Mouse (Mus musculus): ENCODE data around the gene Dnajc27. TPM values are rescaled to one million over a fixed set of nuclear protein-coding genes. Genes with fewer than 3 reads are reported as not detected.

Dnajc27 gene
- 82.4 and 87.4 TPM in 2 replicates for polyA plus RNA-seq (2012; rRNA removed)

DNA sequence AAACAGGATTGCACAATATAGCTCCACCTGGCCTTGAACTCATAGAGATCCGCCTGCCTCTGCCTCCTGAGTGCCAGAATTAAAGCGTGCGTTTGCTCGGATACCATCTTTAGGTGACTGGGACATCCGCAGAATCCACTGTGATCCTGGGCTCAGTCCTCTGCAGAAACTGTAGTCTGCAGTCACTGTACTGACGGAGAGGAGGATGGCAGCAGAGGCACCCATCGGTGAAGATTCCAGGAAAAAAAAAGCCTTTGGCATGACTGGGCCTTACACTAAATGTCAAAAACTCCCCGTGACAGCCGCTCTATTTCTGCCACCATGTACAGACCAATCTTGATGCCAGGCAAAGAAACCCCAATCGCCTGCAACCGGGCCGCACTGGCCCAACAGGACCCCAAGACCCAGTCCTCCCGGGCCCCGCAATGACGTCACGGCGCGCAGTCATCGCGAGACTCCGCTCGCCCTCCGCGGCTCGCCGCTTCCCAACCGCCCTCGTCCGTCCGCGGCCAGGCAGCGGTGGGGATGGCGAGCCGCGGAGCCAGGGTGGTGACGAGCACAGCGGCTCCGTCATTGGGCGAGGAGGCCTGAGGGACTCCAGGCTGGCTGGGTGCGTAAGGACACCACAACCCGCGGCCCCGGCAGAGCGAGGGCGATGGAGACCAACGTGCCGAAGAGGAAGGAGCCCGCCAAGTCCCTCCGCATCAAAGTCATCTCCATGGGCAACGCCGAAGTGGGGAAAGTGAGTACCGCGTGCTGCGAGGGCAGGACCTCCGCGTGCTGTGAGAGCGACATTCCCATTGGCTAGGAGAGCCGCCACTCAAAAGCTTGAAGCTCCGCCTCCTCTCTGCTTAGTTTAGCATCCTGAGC lies at the start of gene Dnajc27:
Dnajc27 (plus strand) TSS at position 452 of the 870 bp plus-strand sequence.
- TF ChIP-seq POLR2A (IDR thresholded peaks at IDR 0.05; ENCODE audit: extremely low read depth, insufficient read depth, low read length) = peak; percentile 71
- TF ChIP-seq CTCF (IDR thresholded peaks at IDR 0.05; ENCODE audit: extremely low read depth, insufficient read depth, low read length) = no peak
- H3K4me1 ChIP-seq (ENCODE audit: control insufficient read depth, insufficient read depth, low read length) = no peaks in the 10 kb centered on the region; the same call in none of the 2 replicates
- peak within 1 kb of the TSS; percentile 96 for H3K27ac ChIP-seq (ENCODE audit: insufficient read depth, low read length)
- peak within 1 kb of the TSS; percentile 62 for H3K4me3 ChIP-seq (ENCODE audit: insufficient read depth, low read length)

DNA sequence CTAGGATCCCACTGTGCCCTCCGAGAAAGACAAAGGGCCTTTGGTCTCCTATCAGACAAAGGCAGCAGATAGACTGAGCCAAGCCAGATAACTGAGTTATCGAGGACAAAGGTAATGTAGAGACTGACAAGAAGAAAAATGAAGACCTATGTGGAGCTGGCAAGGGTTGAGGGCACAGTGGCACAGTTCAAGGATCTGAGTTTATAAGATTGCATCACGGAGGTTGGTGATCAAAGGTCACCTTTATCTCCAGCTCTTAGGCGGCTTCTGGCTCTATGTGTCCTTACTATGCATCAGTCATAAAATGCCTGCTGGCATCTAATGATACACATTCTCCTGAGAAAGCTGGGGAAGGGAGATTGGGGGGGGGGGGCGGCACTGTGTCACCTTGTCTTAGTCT lies 46.2 kb upstream of the Dnajc27 start:
- no peak for TF ChIP-seq CTCF (IDR thresholded peaks at IDR 0.05; ENCODE audit: extremely low read depth, insufficient read depth, low read length)
- no peak for TF ChIP-seq POLR2A (IDR thresholded peaks at IDR 0.05; ENCODE audit: extremely low read depth, insufficient read depth, low read length)
- Histone ChIP-seq H3K27ac (ENCODE audit: insufficient read depth, low read length) (no peak overlapping the region), H3K4me3 (ENCODE audit: insufficient read depth, low read length) (no peak overlapping the region; the same call in 1 of the 2 replicates)

DNA sequence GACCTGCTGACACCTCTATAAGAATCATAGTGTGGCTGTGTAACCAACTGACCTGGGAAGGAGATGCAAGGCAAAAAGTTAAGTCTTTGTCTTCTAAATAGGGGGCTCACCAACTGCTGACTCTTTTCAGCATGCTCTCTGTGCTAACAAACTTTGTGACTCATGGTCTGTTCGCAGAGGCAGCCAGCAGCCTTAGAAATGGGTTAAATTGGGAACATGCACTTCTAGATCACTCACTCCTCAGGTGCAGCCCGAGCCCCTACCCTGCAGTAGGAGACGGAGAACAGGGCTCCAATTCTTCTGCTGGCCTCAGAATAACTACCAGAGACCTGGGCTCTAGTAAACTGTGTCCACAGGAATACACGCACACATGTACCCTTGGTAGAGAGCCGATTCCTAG lies 44.9 kb upstream of the Dnajc27 start:
- TF ChIP-seq CTCF (IDR thresholded peaks at IDR 0.05; ENCODE audit: extremely low read depth, insufficient read depth, low read length) = no peak
- TF ChIP-seq POLR2A (IDR thresholded peaks at IDR 0.05; ENCODE audit: extremely low read depth, insufficient read depth, low read length) = peak; percentile 42; the same call in 1 of the 2 replicates
- peak overlapping the region; percentile 83 for H3K27ac ChIP-seq (ENCODE audit: insufficient read depth, low read length)
- peak overlapping the region; percentile 85 for H3K4me3 ChIP-seq (ENCODE audit: insufficient read depth, low read length)
- peaks cover 8% of the 10 kb centered on the region; the same call in 1 of the 2 replicates for H3K4me1 ChIP-seq (ENCODE audit: control insufficient read depth, insufficient read depth, low read length)

More for the DNA sequence above, 46.2 kb upstream of the Dnajc27 start:
- H3K4me1 ChIP-seq (ENCODE audit: control insufficient read depth, insufficient read depth, low read length) = peaks cover 7% of the 10 kb centered on the region; the same call in 1 of the 2 replicates

DNA sequence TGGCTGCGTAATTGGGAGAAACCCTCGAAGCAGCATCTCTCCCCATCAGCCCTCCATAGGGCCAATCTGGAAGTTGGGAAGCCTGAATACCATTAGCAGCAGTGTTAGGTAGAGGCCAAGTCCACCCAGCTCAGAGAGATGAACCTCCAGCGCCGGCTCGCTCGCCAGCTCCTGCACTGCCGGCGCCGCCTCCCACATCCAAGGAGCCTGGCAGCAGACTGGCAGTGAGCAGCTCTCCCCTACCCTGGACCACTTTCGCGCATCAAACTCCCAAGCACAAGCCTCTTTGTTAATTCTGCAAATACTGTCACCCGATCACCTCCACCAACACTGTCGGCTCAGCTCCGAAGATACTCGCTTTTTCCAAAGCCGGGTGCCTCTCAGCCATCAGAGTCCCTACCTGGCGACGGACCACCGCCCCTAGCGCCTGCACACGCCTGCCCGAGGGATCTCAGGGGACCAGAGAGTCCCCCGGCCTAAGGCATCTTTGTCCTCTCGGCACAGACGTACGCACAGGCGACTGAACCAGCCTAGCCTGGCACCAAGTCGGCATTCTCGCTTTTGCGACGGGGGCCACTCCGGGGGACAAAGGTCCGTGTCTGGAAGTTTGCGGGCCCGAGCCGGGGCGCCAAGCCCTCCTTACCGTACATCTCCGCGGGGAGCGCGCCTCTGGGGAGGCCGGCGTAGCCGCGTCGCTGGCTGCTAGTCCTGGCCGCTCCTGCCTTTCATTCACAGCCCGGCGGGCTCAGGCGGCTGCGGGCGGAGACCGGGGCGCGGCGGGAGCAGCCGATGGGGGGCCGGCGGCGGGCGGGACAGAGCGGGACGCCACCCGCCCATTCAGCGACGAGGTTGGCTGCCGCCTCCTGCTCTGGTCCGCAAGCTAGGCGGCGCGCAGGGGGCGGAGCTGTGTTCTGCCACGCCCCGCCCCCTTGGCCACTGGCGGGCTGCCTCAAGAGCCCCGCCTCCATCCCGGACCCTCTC lies 44.0 kb upstream of the Dnajc27 start, which contains the start of gene Efr3b:
Efr3b (minus strand) TSS at position 855 of the 981 bp plus-strand sequence.
- TF ChIP-seq CTCF (IDR thresholded peaks at IDR 0.05; ENCODE audit: extremely low read depth, insufficient read depth, low read length) = no peak
- peak; percentile 17; the same call in 1 of the 2 replicates for TF ChIP-seq POLR2A (IDR thresholded peaks at IDR 0.05; ENCODE audit: extremely low read depth, insufficient read depth, low read length)
- H3K4me3 ChIP-seq (ENCODE audit: insufficient read depth, low read length) = peak within 1 kb of the TSS; percentile 85
- peak within 1 kb of the TSS; percentile 83 for H3K27ac ChIP-seq (ENCODE audit: insufficient read depth, low read length)
- H3K4me1 ChIP-seq (ENCODE audit: control insufficient read depth, insufficient read depth, low read length) = peaks cover 8% of the 10 kb centered on the region; the same call in 1 of the 2 replicates

DNA sequence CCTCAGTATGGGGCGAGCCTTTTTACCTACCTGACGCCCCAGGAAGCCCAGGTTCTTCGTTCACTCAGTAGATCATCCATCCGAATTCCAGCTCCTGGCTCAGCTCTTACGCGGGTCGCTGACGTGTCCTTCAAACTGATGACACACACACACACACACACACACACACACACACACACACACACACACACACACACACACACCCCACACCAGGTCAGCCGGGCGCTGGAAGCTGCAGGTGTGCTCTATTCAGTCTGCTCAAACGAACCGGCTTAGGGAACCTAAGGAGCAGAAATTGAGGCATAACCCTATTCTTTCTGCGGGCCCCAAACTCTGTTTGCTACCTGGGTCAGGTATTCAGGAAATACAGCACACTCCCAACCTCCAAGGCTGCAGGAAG lies 43.3 kb upstream of the Dnajc27 start:
- H3K27ac ChIP-seq (ENCODE audit: insufficient read depth, low read length) = no peak overlapping the region
- peaks cover 8% of the 10 kb centered on the region; the same call in 1 of the 2 replicates for H3K4me1 ChIP-seq (ENCODE audit: control insufficient read depth, insufficient read depth, low read length)
- no peak for TF ChIP-seq CTCF (IDR thresholded peaks at IDR 0.05; ENCODE audit: extremely low read depth, insufficient read depth, low read length)
- TF ChIP-seq POLR2A (IDR thresholded peaks at IDR 0.05; ENCODE audit: extremely low read depth, insufficient read depth, low read length) = no peak
- H3K4me3 ChIP-seq (ENCODE audit: insufficient read depth, low read length) = peak overlapping the region; percentile 85

DNA sequence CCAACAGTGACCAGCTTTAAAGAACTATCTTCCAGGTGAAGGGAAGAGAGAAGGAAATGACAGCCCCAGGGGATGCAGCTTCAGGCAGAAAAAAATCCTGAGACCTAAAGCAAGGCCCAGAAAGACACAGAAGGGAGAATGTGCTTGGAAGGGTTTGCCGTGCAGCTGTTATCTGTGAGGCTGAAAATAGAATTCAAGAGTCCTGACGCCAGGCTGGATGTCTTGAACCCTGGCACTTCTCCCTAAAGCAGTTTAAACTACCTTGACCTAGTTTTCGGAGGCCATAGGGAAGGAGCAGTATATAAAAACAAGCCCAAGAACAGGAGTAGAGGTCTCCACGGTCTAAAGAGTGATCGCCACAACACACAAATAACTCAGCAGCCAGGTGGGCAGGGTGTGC lies 40.0 kb upstream of the Dnajc27 start:
- Histone ChIP-seq H3K27ac (ENCODE audit: insufficient read depth, low read length) (no peak overlapping the region), H3K4me3 (ENCODE audit: insufficient read depth, low read length) (no peak overlapping the region), H3K4me1 (ENCODE audit: control insufficient read depth, insufficient read depth, low read length) (peaks cover 1% of the 10 kb centered on the region; the same call in 1 of the 2 replicates)
- TF ChIP-seq CTCF (IDR thresholded peaks at IDR 0.05; ENCODE audit: extremely low read depth, insufficient read depth, low read length) (no peak), POLR2A (IDR thresholded peaks at IDR 0.05; ENCODE audit: extremely low read depth, insufficient read depth, low read length) (no peak)

DNA sequence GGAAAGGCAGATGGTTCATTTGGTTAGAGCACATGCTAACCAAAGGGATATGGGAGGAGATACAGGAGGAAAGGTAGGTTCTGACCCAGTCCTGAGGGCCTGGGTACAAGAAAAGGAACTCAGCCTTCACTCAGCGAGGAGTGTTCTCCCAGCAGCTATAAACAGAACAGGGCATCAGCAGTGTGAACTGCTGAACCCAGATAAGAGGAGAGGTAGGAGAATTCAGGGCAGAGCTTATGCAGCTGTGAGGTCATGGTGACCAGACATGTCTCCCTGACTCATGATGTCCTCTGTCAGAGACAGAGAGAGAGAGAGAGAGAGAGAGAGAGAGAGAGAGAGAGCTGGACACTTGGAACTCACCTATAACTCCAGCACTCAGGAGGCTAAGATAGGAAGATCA lies 36.4 kb upstream of the Dnajc27 start:
- Histone ChIP-seq H3K4me3 (ENCODE audit: insufficient read depth, low read length) (no peak overlapping the region), H3K4me1 (ENCODE audit: control insufficient read depth, insufficient read depth, low read length) (peaks cover 1% of the 10 kb centered on the region; the same call in 1 of the 2 replicates), H3K27ac (ENCODE audit: insufficient read depth, low read length) (no peak overlapping the region)
- TF ChIP-seq POLR2A (IDR thresholded peaks at IDR 0.05; ENCODE audit: extremely low read depth, insufficient read depth, low read length) (no peak), CTCF (IDR thresholded peaks at IDR 0.05; ENCODE audit: extremely low read depth, insufficient read depth, low read length) (no peak)

DNA sequence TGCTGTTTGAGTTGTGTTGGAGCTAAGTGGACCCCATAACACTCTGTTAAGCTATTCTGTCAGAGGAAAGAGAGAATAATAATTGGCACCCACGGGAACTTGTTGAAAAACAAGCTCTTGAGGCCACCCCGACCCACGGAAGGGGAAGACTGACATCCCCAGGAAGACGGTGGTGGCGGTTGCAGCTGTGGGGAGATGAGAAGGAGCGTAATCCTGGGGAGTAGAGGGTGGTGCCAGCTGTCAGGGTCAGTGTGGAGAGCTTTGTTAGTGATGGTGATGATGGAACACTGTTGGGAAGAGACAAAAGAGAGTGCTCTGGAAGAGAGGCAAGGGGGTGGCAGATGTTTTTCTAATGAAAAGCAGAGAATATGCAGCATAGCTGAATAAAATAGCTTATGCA lies 34.4 kb upstream of the Dnajc27 start:
- TF ChIP-seq POLR2A (IDR thresholded peaks at IDR 0.05; ENCODE audit: extremely low read depth, insufficient read depth, low read length) = no peak
- Histone ChIP-seq H3K4me1 (ENCODE audit: control insufficient read depth, insufficient read depth, low read length) (no peaks in the 10 kb centered on the region), H3K27ac (ENCODE audit: insufficient read depth, low read length) (no peak overlapping the region), H3K4me3 (ENCODE audit: insufficient read depth, low read length) (no peak overlapping the region)

DNA sequence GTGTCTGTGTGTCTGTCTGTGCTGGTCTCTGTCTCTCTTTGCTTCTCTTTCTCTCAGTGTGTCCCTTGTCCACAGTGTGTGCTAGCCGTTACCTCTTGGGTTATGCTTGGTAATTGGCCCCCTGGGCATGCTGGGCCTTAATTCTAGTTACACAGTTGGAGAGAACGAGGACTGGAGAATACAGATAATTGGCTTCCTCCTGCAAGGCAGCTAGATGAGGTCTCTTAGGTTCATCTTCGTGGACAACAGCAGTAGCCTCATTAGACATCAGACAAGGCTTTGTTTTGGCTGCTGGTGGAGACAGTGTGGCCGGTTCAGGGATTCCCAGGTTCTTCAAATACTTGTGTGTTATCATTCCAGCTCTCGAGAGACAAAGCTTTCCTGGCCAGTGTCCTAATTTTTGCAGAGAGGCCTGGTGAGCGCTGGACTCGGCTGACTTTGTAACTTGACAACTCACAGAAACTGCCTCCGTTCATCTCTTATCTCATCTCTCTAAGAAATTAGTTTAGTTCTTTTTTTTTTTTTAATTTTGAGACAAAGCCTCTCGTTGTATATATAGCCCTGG lies 31.4 kb upstream of the Dnajc27 start:
- Histone ChIP-seq H3K27ac (ENCODE audit: insufficient read depth, low read length) (no peak overlapping the region), H3K4me3 (ENCODE audit: insufficient read depth, low read length) (no peak overlapping the region), H3K4me1 (ENCODE audit: control insufficient read depth, insufficient read depth, low read length) (no peaks in the 10 kb centered on the region)
- TF ChIP-seq CTCF (IDR thresholded peaks at IDR 0.05; ENCODE audit: extremely low read depth, insufficient read depth, low read length) = no peak
- TF ChIP-seq POLR2A (IDR thresholded peaks at IDR 0.05; ENCODE audit: extremely low read depth, insufficient read depth, low read length) = no peak
